Mouse (Mus musculus): ENCODE data around the gene Tekt3. TPM values are rescaled to one million over a fixed set of nuclear protein-coding genes. Genes with fewer than 3 reads are reported as not detected.

Tekt3 gene
- total RNA-seq, 1 experiment from 2014 or later = not detected

DNA sequence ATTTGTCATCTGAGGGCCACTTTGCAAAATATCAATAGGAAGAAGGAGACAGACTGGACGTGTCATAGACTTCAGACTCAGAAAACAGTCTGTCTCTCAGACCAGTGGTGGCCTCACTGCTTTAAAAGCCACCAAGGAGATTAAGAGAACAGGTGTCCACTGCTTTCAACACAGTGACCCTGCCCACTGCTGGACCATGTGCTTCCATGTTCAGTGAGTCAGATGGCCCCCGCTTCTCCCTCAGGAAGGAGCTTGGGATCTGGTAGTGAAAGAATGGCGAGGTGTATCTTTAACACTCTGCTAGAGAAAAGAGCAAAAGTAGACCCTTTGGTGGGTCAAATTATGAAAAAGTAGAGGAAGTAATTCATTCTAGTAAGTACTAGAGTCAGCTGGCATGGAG is 48.9 kb downstream of the Tekt3 start:
- no peak for ATAC-seq (replicated peaks in 1 of 2; ENCODE audit: insufficient read depth in 1 of 2, low FRiP score in 2 of 2, low TSS enrichment in 1 of 2, low read depth in 1 of 2, poor library complexity in 2 of 2, severe bottlenecking in 2 of 2)

- no peak for ATAC-seq (replicated peaks in 1 of 2; ENCODE audit: insufficient read depth in 1 of 2, low FRiP score in 2 of 2, low TSS enrichment in 1 of 2, low read depth in 1 of 2, poor library complexity in 2 of 2, severe bottlenecking in 2 of 2)
These were observed 53.6 kb downstream of the Tekt3 start for GRCm38 (mm10) chr11:63114807-63115641.

GRCm38 (mm10) chr11:63116652-63117051 is 55.2 kb downstream of the Tekt3 start:
- ATAC-seq (replicated peaks in 1 of 2; ENCODE audit: insufficient read depth in 1 of 2, low FRiP score in 2 of 2, low TSS enrichment in 1 of 2, low read depth in 1 of 2, poor library complexity in 2 of 2, severe bottlenecking in 2 of 2) = no peak

DNA sequence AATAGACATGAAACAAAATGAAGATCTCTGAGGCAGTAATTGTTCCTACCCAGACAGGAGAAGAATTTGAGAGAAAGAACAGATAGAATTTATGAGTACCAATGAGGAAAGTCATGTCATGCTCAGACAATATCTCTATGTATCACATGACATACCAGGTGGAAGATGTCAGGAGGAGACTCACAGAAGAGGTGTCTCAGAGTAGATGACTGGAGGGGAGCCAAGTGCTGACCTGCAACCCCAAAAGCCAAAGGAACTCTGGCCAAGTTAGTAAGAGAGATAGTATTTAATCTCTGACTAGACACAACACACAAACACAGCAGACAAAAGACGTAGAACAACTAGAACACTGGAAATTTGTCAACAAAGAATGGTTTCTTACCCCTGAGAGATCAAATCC is 55.8 kb downstream of the Tekt3 start:
- ATAC-seq (replicated peaks in 1 of 2; ENCODE audit: insufficient read depth in 1 of 2, low FRiP score in 2 of 2, low TSS enrichment in 1 of 2, low read depth in 1 of 2, poor library complexity in 2 of 2, severe bottlenecking in 2 of 2) = no peak

DNA sequence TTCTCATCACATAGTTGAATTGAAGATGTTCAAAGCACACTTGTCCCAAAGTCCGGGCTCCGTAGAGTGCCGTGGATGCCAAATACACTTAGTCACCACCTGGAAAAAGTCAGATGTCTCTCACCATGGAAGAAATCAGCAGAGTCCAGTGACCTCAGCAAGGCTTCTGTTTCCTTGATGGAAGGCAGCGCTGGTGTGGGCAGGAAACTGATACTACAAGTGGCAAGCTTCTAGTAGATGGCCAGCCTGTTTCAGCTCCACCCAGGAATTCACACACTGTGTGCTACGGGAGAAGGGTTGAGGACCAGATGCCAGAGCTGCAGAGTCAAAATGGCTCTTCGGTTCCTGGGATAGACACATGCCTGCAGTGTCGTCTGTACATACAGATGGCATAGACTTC is 58.3 kb downstream of the Tekt3 start:
- ATAC-seq (replicated peaks in 1 of 2; ENCODE audit: insufficient read depth in 1 of 2, low FRiP score in 2 of 2, low TSS enrichment in 1 of 2, low read depth in 1 of 2, poor library complexity in 2 of 2, severe bottlenecking in 2 of 2) = peak in 1 of 2 experiments; percentile 17; a peak in 1 of 4 replicates

DNA sequence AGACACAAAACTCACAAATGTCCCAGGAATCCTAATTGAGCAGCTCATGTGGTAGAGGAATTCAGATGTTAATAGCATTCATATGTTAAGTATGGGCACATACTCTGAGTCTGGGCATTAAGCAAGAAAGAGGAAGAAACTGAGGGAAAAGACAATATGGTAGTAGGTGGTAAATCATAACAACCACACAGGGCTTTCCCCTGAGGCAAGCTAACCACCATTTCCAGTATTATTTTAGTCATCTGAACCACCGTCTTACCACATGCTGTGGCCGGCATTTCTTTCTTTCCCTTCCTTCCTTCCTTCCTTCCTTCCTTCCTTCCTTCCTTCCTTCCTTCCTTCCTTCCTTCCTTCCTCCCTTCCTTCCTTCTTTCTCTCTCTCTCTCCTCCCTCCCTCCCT is 60.8 kb downstream of the Tekt3 start:
- no peak; a peak in 1 of 4 replicates for ATAC-seq (replicated peaks in 1 of 2; ENCODE audit: insufficient read depth in 1 of 2, low FRiP score in 2 of 2, low TSS enrichment in 1 of 2, low read depth in 1 of 2, poor library complexity in 2 of 2, severe bottlenecking in 2 of 2)

GRCm38 (mm10) chr11:63122776-63123350 is 61.4 kb downstream of the Tekt3 start:
- no peak for ATAC-seq (replicated peaks in 1 of 2; ENCODE audit: insufficient read depth in 1 of 2, low FRiP score in 2 of 2, low TSS enrichment in 1 of 2, low read depth in 1 of 2, poor library complexity in 2 of 2, severe bottlenecking in 2 of 2)

GRCm38 (mm10) chr11:63124316-63124715 is 62.9 kb downstream of the Tekt3 start:
- ATAC-seq (replicated peaks in 1 of 2; ENCODE audit: insufficient read depth in 1 of 2, low FRiP score in 2 of 2, low TSS enrichment in 1 of 2, low read depth in 1 of 2, poor library complexity in 2 of 2, severe bottlenecking in 2 of 2) = no peak

DNA sequence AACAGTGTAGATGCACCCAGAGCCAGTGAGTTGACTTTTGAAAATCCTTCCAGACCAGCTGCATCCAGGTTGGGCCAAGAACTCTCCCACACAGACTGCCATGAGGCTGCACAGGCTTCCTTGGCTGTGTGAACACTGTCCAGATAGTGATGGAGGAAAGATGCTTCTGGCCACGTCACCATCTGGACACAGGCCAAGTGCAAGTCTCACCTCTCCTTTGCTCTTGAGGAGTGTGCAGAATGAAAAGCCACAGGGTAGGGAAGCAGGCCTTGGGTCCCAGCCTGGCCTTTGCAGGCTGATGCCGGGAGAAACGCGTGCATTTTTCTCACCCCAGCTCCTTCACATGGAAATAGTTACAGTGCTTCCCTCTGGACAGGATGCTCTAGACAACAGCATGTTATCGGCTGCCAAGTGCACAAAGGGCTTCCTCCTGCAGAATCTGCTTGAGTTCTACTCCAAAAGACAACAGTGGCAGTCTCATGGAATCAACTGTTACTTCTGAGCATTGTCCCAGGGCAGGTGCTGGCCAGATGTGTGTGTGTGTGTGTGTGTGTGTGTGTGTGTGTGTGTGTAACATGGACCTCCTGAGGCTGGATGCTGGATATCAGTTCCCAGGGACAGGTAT is 64.5 kb downstream of the Tekt3 start:
- no peak for ATAC-seq (replicated peaks in 1 of 2; ENCODE audit: insufficient read depth in 1 of 2, low FRiP score in 2 of 2, low TSS enrichment in 1 of 2, low read depth in 1 of 2, poor library complexity in 2 of 2, severe bottlenecking in 2 of 2)

DNA sequence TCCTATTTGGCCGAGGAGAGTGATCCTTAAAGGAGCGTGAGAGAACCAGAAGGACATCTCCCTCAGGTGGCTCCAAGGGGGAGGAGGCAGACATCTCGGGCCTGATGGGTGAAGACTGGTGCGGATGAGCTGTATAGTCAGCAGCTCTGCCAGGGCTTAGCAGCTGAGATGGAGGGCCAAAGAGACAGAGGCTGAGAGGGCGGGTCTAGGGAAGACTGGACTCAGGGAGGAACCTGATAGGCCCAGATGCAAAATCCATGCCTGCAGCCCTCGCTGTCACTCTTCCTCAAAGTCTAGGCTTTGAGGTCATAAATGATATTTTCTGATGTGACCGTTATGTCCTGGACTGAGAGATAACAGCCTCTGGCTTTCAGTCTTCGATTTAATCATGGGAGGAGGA is 65.5 kb downstream of the Tekt3 start:
- no peak for ATAC-seq (replicated peaks in 1 of 2; ENCODE audit: insufficient read depth in 1 of 2, low FRiP score in 2 of 2, low TSS enrichment in 1 of 2, low read depth in 1 of 2, poor library complexity in 2 of 2, severe bottlenecking in 2 of 2)

DNA sequence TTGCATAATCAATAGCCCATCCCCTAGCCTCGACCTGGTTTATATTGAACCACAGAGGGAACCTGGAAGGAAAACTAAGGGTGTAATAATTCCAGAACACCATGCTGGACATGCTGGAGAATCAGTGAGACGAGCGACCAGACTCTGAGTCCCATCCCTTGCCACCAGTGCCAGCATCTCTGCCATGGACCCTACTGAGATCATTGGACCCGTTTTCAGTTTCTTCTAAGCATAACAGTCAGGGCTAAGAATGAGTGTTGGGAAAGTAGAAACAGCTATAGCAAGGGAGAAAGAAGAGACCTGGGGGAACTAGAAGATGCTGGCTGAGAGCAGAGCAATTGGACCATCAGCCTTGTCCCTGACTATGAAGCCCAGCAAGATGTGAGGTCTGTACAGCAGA is 66.1 kb downstream of the Tekt3 start:
- ATAC-seq (replicated peaks in 1 of 2; ENCODE audit: insufficient read depth in 1 of 2, low FRiP score in 2 of 2, low TSS enrichment in 1 of 2, low read depth in 1 of 2, poor library complexity in 2 of 2, severe bottlenecking in 2 of 2) = no peak

DNA sequence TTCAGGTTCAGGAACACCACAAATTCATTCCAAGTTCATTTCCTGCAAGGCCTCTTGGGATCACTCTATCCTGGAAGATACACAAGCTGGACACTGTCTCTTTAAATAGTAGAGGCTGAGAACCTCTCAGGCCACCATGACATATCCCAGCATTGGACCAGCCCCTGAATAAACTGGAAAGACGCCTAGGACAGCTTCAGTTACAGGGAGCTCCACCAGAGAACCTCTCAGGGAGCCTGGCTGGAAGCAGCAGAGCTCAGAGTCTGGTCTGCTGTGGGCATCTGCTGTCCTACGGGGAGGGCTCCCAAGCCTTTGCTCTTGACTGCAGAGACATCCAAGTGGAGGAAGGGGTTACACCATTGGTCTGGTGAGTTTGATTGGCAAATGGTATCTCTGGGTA is 67.3 kb downstream of the Tekt3 start, which contains the start of gene Pmp22:
Gene Pmp22, plus strand, starts transcription at position 199 of the 400 bp plus-strand sequence.
- no peak for ATAC-seq (replicated peaks in 1 of 2; ENCODE audit: insufficient read depth in 1 of 2, low FRiP score in 2 of 2, low TSS enrichment in 1 of 2, low read depth in 1 of 2, poor library complexity in 2 of 2, severe bottlenecking in 2 of 2)

- ATAC-seq (replicated peaks in 1 of 2; ENCODE audit: insufficient read depth in 1 of 2, low FRiP score in 2 of 2, low TSS enrichment in 1 of 2, low read depth in 1 of 2, poor library complexity in 2 of 2, severe bottlenecking in 2 of 2) = 0 out of 4 replicates have a peak, but pooled peaks of 1 of the 2 experiments have one; percentile 17
These were observed 67.9 kb downstream of the Tekt3 start for GRCm38 (mm10) chr11:63129375-63129774.

DNA sequence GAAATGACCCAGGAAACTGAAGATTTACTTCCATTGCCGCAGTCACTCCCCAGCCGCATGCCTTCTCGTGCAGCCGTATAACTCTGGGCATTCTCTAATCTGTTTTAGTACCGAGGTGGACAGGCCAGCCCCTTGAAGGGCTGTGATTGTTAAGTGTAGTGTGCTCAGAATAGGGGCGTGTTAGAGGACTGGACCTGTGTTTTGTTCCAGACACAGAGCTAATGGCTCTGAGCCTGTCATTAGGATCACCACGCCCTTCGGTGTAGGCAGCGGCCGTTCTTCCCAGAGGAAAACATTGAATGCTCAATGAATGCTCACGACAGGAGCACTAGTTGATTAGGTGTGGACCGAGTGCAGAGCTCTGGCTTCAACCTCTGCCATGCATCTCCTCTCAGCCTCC is 68.4 kb downstream of the Tekt3 start:
- ATAC-seq (replicated peaks in 1 of 2; ENCODE audit: insufficient read depth in 1 of 2, low FRiP score in 2 of 2, low TSS enrichment in 1 of 2, low read depth in 1 of 2, poor library complexity in 2 of 2, severe bottlenecking in 2 of 2) = no peak

- no peak for ATAC-seq (replicated peaks in 1 of 2; ENCODE audit: insufficient read depth in 1 of 2, low FRiP score in 2 of 2, low TSS enrichment in 1 of 2, low read depth in 1 of 2, poor library complexity in 2 of 2, severe bottlenecking in 2 of 2)
These were observed 69.0 kb downstream of the Tekt3 start for GRCm38 (mm10) chr11:63130497-63130896.

DNA sequence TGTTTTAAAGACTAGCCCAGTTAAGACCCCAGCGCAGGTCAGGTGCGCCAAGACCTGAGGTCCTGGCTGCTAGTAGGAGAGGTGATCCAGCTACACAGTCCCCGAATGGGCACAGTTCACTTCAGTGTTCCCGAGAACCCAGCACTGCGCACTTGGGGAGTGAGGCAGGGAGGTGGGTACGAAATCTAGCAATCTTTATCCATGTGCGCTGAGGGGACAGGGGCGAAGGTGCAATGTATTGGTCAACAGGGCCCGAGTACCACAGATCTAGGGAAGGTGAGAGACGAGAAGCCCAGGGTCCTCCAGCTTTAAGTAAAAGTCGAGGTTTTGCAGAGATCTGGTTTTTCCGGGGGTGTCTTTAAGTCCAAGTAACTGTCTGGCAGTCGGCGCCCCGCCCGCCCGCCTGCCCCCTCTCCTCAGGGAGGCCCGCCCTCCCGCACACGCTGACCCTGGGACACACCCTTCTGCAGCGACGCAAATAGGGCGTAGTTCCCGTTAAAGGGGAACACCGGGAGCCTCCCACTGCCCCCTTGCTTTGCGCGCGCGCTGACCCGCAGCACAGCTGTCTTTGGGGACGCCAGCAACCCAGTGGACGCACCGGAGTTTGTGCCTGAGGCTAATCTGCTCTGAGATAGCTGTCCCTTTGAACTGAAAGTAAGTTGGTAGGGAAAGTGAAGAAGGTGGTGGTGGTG is 69.7 kb downstream of the Tekt3 start:
- no peak for ATAC-seq (replicated peaks in 1 of 2; ENCODE audit: insufficient read depth in 1 of 2, low FRiP score in 2 of 2, low TSS enrichment in 1 of 2, low read depth in 1 of 2, poor library complexity in 2 of 2, severe bottlenecking in 2 of 2)

DNA sequence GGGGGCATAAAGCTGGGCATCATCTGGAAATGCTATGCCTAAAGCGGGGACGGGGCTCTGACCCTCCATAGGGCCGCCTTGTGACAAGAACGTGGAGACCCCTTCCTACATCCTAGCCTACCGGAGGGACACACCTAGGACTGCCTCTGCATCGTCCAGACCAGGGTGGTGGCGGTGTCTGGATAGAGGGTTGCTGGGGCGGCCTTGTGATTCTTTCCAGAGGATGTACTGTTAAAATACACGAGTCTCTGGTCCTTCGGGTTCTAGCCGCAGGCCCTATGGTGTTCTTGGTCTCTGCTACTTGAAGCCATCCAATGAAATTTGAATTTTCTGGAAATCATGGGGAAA is 70.2 kb downstream of the Tekt3 start:
- ATAC-seq (replicated peaks in 1 of 2; ENCODE audit: insufficient read depth in 1 of 2, low FRiP score in 2 of 2, low TSS enrichment in 1 of 2, low read depth in 1 of 2, poor library complexity in 2 of 2, severe bottlenecking in 2 of 2) = no peak

DNA sequence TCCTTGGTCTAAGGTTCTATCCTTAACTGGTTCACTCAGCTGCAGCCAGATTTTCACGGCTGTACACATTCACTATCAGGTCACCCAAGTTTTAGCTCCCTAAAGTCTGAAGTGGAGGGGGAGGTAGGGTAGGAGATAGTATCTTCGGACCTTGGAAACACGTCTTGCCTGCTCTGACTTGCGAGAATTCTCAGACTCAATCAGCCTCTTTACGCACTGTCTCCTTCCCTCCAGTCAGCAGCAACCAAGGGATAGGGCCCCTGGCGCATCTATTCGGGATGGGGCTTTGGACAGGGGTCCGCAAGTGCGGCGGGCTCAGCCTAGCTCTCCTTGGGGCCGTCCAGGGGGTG is 70.7 kb downstream of the Tekt3 start:
- no peak for ATAC-seq (replicated peaks in 1 of 2; ENCODE audit: insufficient read depth in 1 of 2, low FRiP score in 2 of 2, low TSS enrichment in 1 of 2, low read depth in 1 of 2, poor library complexity in 2 of 2, severe bottlenecking in 2 of 2)
